Mouse (Mus musculus): ENCODE measurements around the gene Disc1.
A peak's percentile ranks its signal among the peaks of the same experiment; 100 is the strongest.

The Disc1 gene

DNA sequence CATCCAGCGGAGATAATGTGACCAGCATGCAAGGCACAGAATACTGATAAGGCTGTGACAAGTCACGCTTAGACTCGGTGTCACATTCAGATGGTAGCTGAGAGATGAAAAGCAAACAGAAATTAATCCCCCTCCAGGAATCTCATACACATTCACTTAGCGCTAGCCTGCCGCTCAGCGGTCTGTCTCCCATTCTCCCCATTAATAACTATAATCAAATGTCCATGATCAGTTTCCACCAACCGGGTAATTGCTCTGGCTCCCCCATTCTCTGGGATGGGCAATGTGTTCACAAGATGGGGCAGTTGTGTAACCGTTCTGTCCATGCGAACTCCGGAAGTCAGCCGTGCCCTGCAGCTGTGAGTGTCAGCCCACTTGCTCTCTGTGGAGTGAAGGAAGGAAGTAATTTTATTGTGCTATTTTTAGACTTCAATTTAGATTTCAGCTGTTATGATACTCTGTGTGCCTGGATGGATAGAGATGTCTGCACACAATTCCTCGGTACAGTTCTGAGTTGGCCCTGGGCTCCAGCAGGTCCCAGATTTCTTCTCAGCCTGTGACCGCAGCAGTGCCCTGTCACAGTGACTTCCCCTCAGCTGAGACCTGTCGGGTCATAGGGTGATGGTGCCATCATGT is 173.1 kb downstream of the Disc1 start:
- no peak for DNase-seq

DNA sequence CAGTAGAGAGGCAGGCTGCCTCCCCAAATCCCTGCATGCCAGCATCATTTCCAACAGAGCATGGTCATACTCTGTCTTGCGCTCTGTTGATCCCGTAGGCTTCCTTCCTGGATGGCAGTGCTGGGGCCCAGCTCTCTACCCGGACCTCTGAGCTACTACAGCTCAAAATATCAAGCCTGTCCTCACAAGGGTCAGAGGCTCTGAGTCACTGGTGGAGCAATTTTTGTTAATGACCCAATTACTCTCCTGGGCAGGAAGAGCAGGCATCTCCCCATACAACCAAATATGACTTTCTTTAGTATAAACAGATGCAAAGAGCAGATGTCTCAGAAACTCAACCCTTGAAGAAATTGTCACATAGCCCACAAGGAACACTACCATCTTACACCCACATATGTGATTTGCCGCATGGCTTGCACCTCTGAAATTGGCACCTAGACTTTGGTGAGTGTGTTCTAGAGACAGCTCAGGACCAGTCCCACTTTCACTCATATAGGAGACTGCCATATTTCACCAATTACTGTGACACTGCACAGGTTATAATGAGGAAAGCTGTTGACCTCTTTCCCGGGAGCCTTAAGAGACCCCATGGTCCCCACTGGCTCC is 176.6 kb downstream of the Disc1 start:
- no peak for DNase-seq

DNA sequence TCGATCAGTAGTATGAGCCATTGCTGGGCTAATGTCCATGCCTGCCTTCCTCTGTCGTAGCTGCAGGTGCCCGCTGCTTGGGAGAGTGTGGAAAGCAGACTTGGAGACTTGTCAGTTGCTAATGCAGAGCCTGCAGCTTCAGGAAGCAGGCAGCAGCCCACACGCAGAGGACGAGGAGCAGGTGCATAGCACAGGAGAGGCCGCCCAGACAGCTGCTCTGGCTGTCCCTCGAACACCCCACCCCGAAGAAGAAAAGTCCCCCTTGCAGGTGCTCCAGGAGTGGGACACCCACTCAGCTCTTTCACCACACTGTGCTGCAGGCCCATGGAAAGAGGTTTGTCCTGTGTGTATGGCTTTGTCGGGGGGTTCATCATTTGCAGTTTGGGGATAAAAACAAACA is 178.7 kb downstream of the Disc1 start:
- DNase-seq: no peak

DNA sequence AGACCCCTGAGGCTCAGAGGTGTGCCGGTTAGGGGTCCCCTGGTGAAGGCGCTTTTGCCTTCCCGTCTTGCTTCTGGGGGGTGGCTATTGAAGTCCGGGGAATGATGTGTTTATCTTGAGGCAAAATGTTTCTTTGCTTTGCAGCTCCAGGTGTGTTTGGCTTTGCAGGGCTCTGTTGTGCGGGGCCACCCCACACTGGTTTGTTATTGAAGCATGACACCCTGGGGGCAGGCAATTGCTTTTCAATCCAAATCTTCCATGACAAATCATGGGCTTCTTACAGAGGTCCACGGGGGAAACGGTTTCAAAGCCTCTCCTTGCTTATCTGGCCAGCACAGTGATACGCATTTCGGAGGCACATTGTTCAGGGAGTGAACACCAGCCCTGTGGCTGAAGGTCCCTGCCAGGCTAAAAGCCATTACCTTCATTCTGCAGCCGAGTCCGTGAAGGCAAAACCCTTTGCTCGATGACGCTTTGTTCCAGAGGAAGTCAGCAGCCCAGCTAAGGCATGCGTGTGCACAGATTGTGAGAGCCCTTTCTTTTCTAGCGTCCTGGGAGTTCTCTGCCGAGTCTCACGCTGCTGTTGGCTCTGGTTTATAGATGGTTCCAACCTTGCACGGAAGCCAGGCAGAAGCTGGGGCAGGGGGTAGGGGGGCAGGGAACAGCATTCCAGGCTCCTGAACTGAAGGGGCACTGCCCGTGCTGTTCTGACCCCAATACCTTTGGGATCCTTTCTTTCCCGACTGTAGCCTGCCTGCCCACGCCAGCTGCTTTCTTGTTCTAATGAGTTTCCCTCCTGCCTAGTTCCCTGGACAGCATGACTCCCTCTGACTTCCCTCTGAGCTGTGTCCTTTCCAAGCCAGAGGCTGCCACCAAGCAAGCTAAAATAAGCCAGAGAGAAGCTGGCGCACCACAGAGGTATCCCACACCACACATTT is 182.2 kb downstream of the Disc1 start:
- DNase-seq: no peak

DNA sequence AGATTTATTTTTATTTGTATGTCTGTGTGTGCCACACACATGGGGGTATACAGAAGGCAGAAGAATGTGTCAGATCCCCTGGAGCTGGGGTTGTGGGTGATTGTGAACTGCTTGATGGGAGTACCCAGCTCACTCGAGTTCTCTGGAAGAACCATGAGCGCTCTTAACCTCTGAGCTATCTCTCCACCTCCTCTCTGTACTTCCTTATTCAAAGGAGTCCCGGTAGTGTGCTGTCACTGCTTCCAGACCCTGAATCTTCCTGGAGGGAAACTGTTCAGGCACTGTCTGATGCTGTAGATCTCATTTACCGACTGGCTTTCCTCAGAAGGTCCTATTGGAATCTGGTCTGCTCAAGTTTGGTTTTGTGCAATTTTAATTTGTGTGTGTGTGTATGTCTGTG is 186.8 kb downstream of the Disc1 start:
- no peak for DNase-seq

DNA sequence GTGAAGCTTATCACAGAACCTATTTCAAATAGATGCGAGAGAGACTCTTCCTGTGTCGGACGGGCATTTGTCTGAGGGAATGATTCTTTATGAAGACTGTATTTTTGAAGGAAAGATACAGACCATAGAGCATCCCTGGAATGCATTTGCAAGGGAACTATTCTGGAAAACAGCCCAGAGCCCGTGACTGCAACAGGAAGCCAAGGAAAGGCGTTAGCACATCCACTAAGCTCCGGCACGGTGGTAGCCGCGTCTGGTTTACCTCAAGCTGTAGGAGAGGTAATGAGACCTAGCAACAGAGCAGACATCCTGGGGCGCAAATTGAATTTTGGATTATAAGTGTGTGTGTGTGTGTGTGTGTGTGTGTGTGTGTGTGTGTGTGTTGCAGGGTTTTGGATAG is 188.4 kb downstream of the Disc1 start:
- no peak for DNase-seq

DNA sequence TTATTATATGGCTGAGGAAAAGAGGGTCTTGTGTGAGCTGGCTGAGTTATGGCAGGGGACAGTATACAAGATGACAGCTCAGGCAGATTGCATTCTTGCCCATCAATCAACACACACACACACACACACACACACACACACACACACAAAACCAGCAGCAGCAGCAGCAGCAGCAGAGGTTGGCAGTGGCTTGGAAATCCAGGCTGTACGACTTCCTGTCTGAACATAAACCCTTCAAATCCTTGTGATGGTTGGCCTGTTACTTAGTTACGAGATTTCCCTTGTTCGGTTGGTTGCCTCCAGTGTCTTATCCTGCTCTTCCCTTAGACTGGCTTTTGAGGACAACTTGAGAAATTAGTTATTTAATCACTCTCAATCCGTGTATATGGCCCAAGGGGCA is 188.9 kb downstream of the Disc1 start:
- DNase-seq: no peak

DNA sequence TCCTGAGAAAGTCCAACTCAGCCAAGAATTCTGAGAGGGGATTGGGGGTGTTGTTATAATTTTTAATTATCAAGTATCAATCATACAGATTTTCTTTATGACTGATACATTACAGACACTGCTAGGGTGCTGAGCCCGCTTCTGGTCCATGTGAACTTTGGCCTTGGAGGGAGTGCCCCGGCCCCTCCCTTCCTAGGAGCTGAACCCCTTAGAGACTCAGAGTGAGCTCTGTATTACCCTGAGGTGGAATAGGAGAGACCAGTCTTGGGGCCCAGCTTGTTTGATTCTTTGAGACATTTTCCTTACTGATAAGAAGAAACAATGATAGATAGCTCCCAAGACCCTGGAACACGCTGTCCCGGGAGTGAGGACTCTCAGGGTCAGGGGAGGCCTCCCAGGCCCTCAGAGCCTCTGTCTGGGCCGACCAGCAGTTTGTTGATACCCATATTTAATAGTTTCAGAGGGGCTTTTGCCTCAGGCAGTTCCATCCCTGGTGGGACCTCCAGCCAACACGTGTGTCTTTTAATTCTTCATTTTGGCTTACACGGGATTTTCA is 192.8 kb downstream of the Disc1 start:
- DNase-seq: no peak

DNA sequence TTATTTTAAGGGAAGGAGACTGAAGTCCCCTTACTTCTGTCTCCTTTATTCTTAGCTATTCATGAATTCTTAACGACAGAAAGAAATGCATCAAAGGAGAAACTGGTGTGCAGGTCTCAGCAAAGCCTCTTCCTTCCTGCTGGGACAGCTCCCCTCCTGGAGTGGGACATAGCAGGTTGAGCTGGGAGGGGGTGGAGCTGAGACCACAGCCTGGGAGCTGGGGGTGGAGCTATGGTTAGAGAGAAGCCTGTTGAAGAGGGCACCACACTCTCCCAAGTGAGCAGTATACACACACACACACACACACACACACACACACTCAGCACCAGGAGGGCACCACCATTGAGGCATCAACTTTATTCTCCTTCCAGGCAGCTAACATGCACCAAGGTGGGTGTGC is 193.4 kb downstream of the Disc1 start:
- no peak for DNase-seq

DNA sequence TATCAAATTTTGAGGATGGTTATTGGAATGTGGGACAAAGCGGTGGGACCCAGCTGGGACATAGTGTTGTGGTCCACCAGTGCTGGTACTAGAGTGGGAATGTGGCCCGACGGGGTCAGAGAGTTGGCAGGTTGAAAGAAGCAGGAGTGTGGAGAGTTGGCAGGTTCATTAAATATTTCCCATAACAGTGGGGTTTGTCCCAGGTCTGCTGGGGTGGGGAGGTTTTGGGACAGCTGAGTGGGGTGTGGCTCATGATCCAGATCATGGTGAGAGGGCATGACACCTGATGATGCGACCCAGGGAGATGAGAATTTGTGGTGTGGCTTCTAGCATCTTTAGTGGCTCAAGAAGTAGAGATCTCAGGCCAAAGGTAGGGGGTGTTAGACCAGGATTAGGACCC is 199.0 kb downstream of the Disc1 start:
- DNase-seq: no peak

DNA sequence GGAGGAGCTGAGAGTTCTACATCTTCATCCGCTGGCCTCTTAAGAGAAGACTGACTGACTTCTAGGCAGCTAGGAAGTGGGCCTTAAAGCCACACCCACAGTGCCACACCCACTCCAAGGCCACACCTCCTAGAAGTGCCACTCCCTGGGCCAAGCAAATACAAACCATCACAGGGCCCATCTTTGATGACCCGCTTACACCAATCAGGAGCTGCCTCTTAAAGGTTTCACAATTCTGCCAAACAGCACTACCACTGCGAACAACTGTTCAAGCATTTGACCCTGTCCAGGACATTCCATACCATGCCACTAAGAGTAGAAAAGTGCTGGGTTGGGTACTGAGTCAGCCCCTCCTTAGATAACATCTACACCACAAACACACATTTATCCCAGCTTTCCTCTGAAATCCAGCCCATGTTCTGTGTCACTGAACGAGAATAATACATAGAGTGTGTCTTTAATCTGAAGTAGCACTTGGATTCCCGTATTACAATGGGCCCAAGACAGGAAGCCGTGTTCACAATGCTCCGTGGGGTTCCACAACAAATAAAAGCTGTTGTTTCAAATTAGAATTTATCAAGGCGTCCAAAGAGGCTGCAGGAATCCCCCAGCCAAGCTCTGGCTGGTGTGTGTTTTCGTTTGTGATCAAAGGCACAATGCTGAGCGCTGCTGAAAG is 199.6 kb downstream of the Disc1 start:
- DNase-seq: no peak

DNA sequence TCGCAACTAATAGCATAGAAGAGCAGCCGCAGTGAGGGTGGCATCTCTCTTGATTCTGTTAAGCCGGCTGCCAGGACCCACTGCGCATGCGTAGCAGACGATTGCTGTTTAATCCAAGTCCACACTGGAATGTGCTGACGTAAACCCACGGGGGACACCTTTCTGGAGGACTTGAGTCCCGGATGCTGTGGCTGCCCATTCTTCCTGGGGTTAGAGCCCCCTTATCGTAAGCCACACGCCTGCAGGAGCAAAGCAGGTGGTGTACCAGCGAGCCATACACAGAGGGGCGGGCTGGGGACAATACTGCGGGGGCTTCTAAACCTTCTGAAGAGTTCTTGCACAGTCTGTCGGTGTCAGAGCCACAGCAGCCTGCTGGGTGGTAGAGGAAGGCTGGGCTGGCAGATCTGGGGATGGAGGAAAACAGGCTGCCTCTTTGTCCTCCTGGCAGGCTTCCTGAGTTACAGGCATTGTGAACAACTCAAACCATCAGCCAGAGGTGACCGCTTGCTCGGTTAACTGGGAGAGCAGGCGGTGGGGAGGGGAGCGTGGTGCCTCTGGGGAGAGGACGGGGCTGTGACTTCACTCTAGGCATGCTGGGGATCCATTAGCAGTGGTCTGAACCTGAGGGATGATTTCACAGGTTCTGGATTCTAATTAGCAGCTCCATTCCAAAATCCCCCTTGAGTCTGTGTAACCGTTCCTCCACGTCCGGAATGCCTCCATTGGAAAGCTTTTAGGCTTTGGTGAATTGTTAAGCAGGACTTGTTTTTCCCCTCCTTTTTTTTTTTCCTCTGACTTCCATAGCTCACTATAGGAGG is 200.4 kb downstream of the Disc1 start:
- DNase-seq: peak; percentile 90

DNA sequence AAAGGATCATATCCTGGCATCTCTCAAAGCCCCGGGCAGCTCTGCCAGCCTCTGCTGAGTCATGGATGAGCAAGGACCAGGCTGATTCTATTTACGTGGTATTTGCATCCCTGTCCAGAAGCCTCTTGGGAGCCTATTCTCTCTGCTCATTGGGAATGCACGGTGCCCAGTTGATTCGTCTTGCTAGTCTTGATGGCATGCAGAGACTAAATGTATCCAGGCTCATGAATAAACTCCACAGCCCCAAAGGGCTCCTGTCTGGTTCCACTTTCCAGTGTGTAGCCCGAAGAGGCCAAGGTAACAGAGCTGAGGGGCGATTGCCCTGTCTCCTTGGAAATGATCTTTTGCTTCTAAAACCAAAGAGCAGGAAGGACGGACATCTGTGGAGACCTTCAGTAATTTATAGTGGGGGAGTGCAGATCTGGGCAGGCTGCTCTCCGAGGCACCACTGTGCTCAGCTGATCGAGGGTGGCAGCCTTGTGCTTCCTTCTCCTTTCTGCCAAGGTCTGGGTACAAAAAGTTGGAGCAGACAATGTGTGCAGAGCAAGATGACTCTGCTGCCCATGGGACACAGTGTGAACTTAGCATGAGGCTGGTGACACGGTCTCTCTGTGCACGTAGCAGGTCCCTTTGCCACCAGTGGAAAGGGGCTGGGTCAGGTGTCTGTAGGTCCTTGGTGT is 201.2 kb downstream of the Disc1 start:
- peak; percentile 35 for DNase-seq

DNA sequence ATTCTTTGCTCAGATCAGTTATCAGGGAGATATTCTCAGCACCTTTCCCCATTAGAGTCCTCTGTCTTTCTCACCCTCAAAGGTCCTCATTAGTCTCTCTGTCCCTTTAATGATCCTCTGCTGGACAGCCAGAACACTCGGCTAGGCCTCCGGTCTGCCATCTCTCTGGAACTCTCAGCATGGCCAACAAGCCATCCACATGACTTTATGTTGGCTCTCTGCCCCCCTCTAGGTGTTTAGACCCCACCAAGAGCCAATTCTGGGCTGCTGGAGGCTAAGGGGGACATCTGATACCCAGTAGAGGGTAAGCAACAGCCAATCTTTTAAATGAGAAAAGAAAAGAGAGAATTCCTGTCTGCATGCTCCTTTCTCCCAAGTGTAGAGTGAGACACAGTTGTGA is 203.7 kb downstream of the Disc1 start:
- no peak for DNase-seq

DNA sequence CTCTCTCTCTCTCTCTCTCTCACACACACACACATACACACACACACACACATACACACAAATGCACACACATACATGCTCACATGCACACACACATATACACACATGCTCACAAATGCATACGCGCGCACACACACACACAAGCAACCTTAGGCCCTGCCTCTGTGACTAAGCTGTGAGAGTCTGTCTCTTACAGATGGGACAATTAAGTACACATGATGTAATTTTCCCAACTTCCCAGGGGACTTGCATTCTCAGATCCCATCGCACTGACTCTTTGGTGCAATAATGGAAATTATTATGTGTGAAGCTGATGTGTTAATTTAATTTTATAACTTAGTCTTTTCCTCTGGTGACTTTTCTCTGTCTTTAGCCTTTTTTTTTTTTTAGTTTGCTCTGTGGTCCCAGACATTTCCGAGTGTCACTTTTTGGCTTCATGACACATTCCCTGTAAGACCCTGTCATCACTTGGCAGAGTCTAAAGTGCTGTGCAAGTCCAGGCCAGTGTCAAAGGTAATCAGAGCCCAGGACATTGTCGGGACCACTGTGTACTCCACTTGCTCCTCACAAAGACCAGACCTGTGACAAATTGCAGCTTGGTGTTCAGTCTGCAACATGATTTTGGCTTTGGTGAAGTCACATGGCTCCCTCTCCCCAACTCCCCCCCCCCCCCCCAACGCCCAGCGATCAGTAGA is 205.0 kb downstream of the Disc1 start:
- DNase-seq: no peak

DNA sequence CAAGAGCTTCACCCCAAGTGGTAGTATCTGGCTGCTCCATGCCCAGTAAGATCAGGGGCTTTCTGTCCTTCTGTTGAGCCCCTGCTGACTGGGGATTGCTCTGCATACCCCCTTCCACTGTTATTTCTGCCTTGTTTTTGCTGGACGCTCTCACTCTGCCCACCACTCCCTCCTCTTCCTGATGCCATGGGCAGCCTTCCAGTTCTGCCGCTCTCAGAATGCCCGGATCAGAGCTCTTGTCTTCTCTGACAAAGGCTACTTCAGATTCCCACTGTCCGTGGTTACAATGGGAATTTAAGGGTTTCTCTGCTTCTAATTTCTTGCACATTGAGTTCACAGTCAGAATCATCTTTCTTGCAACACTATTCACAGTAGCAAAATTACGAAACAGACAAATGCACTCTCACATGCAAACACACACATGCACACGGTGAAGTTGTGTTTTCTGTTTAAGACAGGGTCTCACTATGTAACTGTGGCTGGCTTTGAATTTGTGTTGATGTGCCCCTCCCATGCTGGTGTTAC is 214.2 kb downstream of the Disc1 start:
- no peak for DNase-seq

DNA sequence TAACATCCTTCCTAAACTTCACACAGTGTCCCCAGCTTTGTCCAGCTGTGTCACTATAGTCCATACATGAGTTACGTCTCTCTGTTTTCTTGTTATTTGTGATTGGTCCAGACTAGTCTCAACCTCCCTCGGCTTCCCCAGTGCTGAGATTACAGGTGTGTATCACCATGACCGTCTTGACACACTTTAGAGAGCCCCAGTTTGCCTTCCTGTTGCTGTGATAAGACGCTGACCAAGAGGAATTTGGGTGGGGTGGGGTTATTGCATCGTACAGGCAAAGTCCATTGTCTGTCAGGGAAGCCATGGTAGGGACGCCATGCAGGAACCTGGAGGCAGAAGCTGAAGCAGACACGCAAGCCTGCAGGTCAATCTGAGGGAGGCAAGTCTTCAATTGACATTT is 216.3 kb downstream of the Disc1 start:
- DNase-seq: no peak

DNA sequence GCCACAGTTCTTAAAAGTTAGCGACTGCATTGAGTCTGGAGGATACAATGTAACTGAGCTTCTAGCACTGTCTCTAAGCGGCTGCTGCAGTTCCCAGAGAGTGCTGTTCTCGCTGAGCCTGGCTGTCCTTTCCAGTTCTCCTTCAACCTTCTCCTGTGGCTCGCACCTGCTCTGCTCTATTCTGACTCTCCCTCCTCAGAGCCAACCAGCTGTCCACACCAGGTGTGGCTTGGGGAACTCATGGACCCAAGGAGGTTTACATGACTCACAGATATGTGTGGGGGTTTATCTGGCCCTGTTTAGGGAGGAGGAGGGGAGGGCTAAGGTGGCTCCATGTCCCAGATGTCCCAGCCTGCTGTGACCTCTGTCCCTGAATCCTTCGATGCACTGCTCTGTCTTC is 217.4 kb downstream of the Disc1 start:
- no peak for DNase-seq

DNA sequence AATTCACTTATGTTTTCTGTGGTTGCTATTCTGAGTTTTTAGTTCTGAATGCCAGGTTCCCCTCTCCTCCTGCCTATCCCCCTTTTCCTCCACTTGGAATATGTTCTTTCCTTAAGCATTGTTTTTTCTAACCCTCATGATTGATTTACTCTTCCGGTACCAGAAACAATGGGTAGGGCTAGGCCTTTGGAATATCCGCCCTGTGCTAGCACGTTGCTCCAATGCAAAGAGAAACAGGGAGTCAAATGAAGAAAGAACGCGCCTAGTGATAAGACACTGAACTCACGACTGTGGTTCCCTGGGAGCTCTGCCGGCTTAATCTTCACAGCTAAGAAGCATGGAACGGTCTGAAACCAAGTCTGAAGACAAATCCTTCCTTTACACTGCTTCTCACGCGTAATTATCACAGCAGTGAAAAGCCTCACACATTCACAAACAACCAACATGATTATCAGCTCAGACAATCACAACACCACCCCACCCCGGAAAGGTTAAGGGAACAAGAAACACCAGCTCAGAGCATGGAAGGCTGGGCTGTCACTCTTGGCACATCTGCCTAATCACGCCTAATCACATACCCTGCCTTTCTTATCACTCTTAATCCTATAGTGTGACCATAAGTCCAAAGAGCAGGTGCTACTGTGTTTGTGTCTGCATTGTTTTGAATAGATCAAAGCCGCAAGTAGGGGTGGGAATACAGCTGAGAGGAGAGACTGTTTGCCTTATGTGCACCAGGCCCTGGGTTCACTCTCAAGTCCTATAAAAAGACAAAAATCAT is 218.3 kb downstream of the Disc1 start:
- DNase-seq: no peak

Measured in cerebellum, adult 11 months (tissue).